Mouse (Mus musculus): ENCODE results near the gene Sema3d. TPM values are rescaled to one million over a fixed set of nuclear protein-coding genes. Genes with fewer than 3 reads are reported as not detected.

Sema3d gene
- polyA plus RNA-seq, 1 experiment from 2014 or later: not detected

- no peak overlapping the region for H3K27ac ChIP-seq
- WGBS (ENCODE audit: missing documents): 88% methylated on average over 7 of the region's 7 CpGs
- H3K4me3 ChIP-seq (ENCODE audit: inconsistent target): no peak overlapping the region
- H3K79me2 ChIP-seq (ENCODE audit: inconsistent target): no peaks in the 10 kb centered on the region
- H3K36me3 ChIP-seq (ENCODE audit: inconsistent target): no peaks in the 10 kb centered on the region
Observed at GRCm38 (mm10) chr5:12637763-12638468, 254.7 kb downstream of the Sema3d start.

Measured in macrophage (primary cell).